Mouse (Mus musculus) ES-E14 (cell line): ENCODE measurements around the gene Ccdc13.

Experiments used
- HCFC1 ChIP-seq: IDR thresholded peaks from 2 replicates; pipeline ENCODE4 v1.6.1; 2012; ENCODE audit warnings: low read length, inconsistent platforms, borderline replicate concordance; ENCODE audit not compliant: insufficient read depth
- ZNF384 ChIP-seq: IDR thresholded peaks from 2 replicates; pipeline ENCODE4 v1.6.1; 2012; ENCODE audit warnings: low read depth, low read length, inconsistent platforms

- TF ChIP-seq ZNF384 (no peak), HCFC1 (no peak)
These were observed 29.0 kb downstream of the Ccdc13 start for GRCm38 (mm10) chr9:121810081-121810821.
